Mouse (Mus musculus) embryonic fibroblast, embryonic 13.5 days (primary cell): ENCODE data around the gene Car8.

Source experiments
- CTCF ChIP-seq: IDR thresholded peaks from 2 replicates; pipeline ENCODE4 v1.5.1; 2011; ENCODE audit warnings: mild to moderate bottlenecking, control low read depth, low read length, moderate library complexity, borderline replicate concordance; ENCODE audit not compliant: insufficient read depth
- POLR2A ChIP-seq: IDR thresholded peaks from 2 replicates; pipeline ENCODE4 v1.6.1; 2011; ENCODE audit warnings: low read depth, mild to moderate bottlenecking, control low read depth, low read length, moderate library complexity

- TF ChIP-seq POLR2A = no peak
- TF ChIP-seq CTCF = no peak
These were observed 38.8 kb downstream of the Car8 start for GRCm38 (mm10) chr4:8200081-8200480.
